ENCODE assay signal across 1 mouse cellular context in the genomic region with DNA sequence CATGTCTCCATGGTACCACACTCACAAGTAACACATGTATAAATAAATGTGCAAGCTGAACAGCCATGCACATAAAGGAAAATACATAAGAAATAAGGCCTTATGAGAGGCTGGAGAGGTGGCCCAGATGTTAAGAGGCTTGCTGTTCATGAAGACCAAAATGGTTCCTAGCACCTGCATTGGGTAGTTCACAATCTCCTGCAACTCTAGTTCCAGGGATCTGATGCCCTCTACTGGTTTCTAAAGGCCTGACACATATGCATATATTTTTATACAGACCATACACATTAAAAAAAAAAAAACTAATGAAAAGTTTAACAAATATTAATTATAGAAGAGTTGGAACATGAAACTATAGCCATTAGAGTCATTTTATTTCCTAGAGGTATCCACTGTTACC.
TF ChIP-seq lines count a peak whose summit lies in the region.

No protein-coding gene starts in this region.

TF ChIP-seq in CH12.LX, 34 proteins besides CTCF, POLR2A, EP300 and RAD21:
- TF ChIP-seq MAX (IDR thresholded peaks at IDR 0.05; ENCODE audit: low read length) (no peak), JUND (conservative IDR thresholded peaks at IDR 0.05; ENCODE audit: low read depth, low read length) (no peak), USF2 (conservative IDR thresholded peaks at IDR 0.05; ENCODE audit: low read depth, low read length) (no peak), MAZ (IDR thresholded peaks at IDR 0.05; ENCODE audit: low read depth, low read length) (no peak), GABPA (IDR thresholded peaks at IDR 0.05; ENCODE audit: insufficient replicate concordance, low read depth, low read length) (no peak), ZKSCAN1 (IDR thresholded peaks at IDR 0.05; ENCODE audit: borderline replicate concordance, low read depth, low read length) (no peak), NRF1 (IDR thresholded peaks at IDR 0.05; ENCODE audit: low read depth, low read length) (no peak), ELF1 (IDR thresholded peaks at IDR 0.05; ENCODE audit: low read depth, low read length) (no peak), CHD2 (IDR thresholded peaks at IDR 0.05; ENCODE audit: low read length) (no peak), KAT2A (IDR thresholded peaks at IDR 0.05; ENCODE audit: insufficient replicate concordance, low read length) (no peak), MXI1 (IDR thresholded peaks at IDR 0.05; ENCODE audit: low read depth, low read length) (no peak), ETS1 (conservative IDR thresholded peaks at IDR 0.05; ENCODE audit: low read depth, low read length) (no peak), ZNF384 (IDR thresholded peaks at IDR 0.05; ENCODE audit: low read depth, low read length) (no peak), SIN3A (IDR thresholded peaks at IDR 0.05; ENCODE audit: low read length) (no peak), NELFE (IDR thresholded peaks at IDR 0.05; ENCODE audit: low read depth, low read length) (no peak), E2F4 (IDR thresholded peaks at IDR 0.05; ENCODE audit: insufficient replicate concordance, low read depth, low read length) (no peak), JUN (IDR thresholded peaks at IDR 0.05; ENCODE audit: insufficient read depth, low read depth, low read length) (no peak), MAFK (IDR thresholded peaks at IDR 0.05; ENCODE audit: insufficient replicate concordance, low read length) (no peak)
